Mouse (Mus musculus) right cerebral cortex, postnatal 14 days (tissue): ENCODE measurements at regions not wholly inside any gene's neighbourhood (a gene's known extent, or its start where the extent isn't known, plus 50 kb on each side); places are given as distances from the start of the nearest gene placed in this dataset.
"Not testable (repeated sequence)": the region's sequence is repeated elsewhere in the genome, so short reads cannot be mapped to it uniquely, and the experiment has no call there.

Experiments
- DNase-seq: peaks from one replicate; pipeline ENCODE4 v3.0.0; 2022

DNA sequence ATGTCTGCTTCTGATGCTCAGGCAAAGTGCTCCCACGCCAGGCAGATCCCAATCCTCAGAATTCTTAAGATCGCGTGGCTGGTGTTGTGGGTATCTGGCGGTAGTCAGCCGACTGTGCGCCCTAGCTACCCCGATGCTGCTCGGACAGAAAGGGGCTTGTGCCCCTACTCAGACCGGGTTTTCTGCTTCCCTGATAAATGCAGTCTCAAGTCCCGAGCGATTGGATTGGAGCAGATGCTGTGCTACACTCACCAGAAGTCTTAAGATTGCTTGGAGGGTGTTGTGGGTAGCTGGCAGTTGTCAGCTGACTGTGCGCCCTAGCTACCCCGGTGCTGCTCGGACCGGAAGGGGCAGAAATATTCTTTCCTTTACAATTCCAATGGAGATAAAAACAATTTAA is 99.3 kb downstream of the Gm7489 start:
- not testable (repeated sequence) for DNase-seq

DNA sequence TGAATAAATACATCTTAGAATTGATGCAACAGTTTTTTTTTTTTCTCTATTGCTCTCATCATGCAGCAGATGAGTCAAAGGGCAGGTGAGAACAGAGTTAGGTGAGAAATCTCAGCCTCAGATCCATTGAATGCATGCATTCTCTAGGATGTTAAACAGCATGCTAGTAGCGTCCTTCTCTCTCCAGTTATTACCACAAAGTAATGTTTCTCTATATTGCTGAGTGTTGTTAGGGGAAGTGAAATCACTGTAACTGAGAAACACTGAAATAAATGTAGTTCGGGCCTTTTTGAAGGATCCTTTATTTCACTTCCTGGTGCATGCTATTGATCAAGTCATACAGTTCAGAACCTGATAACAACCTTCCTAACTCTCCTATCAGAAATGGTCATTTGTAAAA is 105.2 kb downstream of the Gm7489 start:
- no peak for DNase-seq

DNA sequence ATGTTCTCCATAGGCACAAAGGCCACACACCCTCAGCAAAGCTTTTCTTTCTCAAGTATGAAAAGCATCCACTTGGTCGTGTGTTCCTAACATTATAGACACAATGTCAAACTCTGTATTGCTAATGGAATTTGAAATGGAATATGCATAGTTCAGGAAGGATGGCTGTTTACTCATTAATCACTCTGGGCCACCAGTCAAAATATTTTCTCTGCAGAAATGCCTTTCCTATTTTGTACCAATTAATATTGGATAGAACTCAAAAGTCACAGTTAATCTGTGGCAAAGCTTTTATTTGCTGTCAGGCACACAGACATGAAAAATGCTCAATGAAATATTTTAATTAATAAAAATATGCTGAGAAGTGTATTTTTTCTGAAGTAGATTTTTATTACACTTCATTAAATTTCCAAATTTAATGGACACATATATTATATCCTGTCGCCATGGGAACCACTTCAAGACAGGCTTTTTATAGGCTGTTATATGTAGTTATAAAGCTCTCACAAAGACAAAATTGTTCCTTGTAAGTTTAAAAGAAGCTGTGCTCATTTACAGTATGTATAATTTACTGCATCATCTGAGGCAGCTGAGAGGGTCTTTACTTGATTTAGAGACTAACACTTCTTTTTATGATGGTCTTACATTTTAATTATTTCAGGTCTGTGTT is 110.6 kb downstream of the Gm7489 start:
- DNase-seq = no peak

DNA sequence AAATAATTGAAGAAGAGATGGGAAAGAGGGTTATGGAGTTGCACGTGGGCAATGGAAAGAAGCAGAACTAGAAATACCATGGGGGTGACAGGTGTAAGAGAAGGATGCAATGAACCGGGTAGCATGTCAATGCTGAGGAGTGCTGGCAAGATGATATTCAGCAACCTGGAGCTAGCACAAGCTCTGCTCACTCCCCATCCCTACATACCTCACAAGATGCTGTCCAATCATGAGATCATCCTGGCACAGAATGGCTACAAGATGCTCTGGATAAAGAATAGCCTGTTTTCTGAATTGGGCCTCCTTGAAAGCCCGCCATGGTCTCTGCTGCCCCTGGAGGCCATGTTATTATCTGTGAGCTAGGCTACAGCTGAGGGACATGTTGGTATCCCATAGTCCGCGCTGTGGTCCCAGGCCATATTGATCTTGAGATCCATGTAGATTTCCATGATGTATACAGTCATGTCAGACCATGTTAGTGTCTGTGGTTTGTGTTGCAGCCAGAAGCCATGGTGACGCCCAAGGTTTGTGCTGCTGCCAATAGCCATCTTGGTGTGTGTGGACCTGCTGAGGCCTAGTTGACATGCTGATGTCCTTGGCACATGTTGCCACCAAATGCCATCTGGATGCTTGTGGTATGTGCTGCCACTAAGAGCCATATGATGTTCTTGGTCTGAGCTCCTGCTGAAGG is 114.0 kb downstream of the Gm7489 start:
- no peak for DNase-seq

DNA sequence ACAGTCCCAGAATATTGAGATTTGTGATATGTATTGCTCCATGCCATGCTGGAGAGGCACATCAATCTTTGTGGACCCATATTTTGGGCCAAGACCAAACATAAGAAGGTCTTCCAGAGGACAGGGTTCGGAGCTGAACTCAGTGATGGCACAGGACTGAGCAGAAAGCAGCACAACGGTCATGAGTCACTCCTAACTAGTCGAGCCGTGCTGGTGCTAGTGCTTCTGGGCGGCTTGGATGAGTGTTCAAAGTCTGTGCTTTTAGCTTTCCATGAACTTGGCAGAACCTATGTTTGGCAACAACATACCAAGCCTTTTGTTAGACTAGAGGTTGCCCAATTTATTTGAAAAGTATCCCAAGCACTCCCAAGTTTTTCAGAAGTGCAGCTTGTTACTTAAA is 149.1 kb downstream of the Gm7489 start:
- no peak for DNase-seq

DNA sequence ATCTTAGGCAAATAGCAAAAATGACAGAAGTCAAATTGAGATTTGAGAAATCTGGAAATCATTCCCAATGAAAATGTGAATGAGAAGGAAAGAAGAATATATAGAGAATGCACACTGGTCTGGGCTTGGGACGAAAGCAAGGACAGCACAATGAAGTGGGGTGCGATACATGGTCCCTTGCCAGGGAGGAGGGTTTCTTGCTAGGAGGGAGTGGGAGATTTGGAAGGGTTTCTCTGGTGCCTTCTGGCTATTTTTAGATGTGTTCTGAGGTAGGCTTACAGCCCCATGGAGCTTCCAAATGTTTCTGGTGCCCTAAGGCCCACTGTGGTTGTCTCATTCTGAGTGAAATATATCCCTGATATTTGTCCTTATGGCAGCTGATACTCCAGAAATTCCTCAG is 166.0 kb downstream of the Gm7489 start:
- DNase-seq = no peak

DNA sequence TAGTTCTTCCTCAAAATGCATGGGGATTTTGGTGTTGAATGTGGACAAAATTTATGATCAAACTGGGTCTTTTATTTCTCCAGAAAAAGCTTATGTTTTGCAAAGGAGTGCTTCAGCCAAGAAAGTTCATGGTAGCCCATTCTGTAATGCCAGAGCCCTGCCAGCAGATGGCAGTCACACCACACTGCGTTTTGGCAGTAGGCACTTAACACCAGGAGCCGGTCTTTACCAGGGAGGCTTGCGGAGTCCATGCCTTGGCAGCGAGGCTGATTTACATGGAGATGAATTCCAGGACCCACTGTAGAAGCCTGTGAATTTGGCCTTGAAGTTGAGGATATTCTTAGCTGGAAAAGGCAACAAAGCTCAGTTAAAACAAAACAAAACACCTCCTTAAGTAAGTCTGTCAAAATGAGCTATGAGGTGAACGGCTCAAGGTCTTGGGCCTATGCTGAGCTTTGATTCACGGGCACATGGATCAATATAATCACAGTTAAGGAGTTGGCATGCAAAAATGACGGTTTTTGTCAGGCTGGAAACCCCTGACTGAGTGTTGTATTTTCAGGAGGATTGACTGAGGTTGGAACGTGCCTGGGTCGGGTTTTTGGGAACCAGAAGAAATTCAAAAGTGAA is 185.4 kb downstream of the Gm7489 start:
- DNase-seq = peak; percentile 69

DNA sequence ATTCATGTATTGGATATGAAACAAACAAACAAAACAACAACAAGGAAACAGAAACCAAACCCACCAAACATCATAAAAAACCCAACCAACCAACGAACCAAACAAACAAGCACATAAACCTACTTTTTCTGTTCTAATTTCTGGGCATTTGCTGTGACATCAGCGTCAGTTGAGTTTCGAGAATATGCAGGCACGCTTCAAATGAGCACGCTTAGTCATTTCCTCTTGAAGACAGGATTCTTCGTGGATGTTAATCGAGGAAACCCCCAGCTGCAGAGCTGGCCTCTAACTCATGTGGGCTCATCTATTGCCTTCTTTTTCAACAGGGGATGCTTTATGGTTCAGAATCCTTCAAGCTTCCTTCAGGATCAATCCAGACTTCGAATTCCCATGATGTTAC is 187.0 kb downstream of the Gm7489 start:
- no peak for DNase-seq

DNA sequence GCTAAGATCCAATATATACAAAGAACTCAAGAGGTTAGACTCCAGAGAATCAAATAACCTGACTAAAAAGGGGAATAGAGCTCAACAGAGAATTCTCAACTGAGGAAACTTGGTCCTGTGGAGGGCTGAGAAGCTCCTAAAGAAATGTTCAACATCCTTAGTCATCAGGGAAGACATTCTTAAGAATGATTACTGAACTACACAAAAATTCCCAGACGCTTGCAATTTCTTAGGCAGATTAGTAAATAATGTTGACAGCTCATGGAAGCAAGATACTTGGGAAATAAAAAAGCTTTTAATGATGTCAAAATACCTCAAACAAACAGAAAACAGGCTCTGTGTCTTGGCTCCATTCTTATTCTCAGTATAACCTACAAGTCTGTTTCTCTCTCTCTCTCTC is 206.6 kb downstream of the Gm7489 start:
- no peak for DNase-seq

DNA sequence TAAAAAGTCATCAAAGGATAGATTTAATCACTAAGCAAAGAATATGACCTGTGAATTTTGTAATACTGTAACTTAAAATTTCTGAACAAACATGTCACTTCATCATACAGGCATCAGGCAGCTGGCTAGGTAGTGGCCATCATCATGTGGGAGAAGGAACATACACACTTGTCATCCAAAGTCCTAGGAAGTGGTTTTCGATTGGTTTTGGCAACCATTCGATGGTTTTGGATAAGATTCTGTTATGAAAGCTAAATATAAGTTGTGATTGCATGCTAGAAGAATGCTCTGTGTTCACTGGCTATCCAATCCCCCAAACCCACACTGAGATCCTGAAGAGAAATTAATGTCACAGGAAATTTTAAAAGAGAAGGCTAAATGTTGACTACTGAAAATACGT is 207.7 kb downstream of the Gm7489 start:
- no peak for DNase-seq

DNA sequence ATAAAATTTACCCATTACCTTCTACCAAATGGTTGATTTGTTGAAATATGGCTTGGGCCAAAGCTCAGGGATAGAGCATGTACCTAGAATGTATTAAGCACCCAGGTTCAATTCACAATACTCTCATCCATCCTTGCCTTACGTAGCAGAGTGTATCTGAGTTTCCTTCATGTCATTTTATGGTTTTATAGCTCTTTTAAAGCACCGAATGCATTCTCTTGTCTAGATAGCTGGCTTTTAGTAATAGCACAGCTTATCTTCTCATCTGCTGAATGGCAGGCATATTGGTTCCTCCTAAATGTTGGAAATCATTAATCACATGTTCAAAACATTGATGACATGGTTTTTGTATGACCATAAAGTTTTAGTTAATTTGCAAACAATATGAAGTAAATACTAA is 212.8 kb downstream of the Gm7489 start:
- DNase-seq = no peak

DNA sequence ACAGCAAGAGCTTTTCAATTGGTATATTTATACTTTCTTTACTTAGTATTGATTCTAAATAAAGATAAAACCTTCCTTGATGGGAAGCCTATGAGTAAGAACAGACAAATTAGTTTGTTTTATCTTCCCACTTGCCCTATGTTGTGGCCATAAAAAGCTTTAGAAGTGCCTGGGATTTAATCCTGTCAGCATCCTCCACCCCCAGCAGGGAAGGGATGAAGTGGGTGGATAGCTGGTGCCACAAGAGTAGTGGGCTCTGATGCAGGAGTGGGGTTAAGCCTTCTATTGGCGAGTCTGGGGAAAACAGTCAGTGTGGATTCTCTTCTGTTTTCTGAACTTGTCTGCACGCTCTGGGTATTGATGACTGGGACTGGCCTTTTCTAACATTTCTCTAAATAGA is 227.7 kb downstream of the Gm7489 start:
- no peak for DNase-seq

DNA sequence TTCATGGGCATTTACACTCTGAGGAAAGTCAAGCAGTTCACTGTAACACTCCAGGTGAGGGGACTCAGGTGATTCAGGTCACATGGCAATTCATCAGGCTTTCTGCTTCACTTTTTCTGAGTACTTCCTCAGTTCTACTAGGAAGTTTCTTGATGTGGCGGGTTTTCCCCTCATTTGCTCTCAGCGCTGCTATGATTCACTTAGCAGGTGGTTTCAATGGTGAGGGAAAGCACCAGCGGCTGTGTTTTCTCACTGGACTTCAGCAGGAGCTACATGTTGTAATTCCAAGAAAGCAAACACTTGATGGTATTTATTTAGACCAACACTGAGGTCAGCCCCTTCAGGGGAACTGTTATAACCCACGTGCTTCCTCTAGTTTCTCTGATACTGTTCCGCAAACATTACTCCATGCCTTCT is 229.4 kb downstream of the Gm7489 start:
- DNase-seq = no peak

DNA sequence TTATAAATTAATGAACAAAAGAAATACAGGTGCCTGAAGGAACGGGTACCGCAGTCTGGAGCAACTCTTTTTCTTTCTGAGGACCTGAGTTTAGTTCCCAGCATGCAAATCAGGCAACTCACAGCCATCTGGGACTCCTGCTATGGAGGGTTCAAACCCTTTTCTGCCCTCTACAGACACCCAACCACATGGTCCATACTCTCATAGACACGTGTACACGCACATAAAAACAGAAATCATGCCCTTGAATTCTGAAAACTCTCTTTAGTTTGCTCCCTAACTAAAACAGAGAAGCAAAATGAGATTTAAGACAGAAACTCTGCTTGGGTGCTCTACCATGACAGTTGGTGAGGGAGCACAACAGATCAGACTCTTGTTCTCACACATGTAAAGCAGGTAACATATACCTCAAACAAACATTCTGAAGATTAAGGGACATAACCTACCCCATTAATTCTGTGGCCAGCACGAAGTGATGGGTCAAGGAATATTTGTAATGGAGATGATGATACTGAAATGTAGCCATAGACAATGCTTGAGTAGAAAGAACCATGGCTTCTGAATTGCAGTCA is 233.3 kb downstream of the Gm7489 start:
- DNase-seq = no peak

DNA sequence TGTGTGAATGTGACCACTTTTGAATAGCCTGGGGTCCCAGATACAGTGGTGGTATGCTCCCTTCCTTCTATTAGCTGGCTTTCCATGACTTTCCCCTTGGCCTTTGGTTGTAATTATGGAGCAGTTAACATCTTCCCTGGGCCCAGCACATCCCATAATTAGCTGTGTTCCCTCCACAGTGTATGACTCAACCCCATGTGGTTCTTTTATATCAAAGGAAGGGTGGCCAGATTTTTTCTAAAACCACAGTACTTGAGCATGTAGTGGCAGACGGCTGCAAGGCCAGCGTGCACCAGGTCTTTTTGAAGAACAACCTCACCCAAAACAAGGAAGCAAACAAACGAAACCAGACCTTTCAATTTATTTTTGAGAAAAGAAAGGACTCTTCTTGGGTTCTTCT is 235.8 kb downstream of the Gm7489 start:
- DNase-seq = no peak

DNA sequence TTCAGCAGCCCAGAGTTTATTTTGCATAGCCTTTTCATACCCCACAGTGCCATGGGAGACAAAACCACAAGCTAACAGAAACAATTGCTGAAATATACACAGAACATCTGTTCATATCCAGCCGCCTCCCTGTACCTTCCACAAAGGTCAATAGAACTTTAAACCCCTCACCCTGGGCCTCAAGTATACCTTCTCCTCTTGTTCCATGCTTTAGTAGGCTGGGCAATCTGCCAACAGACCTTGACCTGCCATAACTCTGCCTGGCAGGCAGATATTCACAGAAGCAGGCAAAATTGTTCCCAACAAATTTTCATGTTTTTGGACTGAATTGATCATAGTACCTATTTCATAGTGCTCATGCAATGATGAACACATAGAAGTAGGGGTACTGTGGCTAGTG is 279.6 kb downstream of the Gm7489 start:
- DNase-seq = no peak

DNA sequence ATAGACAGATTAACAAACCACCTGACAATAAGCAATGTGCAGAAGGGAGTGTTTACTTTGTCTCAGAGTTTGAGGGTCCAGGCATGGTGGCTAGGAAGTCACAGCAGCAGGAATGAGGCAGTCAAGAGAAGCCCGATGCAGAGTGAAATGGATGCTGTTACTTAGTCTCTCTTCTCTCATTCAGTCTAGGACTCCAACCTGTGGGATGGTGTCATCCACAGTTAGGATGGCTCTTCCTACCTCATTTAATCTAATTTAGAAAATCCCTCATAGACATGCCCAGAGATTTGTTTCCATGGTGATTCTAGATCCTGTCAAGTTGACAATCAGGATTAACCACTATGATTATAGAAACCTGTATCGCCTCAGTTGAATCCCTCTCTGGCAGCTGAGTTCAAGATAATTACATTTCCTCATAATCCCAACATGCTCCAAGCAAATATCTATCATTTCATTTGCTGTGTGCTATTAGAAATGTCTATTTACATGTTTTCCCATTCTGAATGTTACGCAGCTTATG is 283.2 kb downstream of the Gm7489 start:
- DNase-seq = no peak

DNA sequence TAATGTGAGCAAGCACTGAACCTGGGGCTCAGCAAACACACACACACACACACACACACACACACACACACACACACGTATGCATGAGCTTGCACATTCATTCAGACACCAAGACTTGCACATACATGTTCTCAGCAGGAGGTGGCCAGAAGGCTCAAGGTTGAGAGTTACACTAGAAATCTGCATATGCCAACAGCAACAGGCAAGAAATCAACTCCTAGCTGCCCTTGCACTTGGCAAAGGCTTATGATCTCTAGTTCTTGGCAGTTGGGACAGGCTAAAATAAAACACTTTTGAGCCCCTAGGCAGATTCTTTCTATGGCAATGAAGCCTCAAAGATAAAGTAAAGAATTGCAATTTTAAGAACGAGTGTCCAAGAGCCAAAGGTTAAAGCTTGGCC is 292.5 kb downstream of the Gm7489 start:
- no peak for DNase-seq

DNA sequence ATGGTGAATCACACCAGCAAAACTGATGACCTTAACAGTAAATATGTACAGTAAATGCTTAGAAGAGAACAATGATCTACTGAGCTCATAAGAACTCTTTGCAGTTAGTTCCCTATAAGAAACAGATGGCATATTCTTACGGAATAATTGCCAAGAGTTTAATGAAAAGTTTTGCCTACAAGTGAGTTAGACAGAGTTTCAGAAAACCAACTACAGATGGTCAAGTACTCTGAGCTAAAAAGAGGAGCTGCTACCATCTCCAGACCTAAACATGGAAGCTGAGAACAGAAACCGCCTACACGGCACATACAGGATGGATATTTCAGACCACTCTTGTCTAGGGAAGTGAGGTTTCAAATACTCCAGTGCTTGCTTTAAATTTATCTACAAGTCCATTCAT is 293.1 kb downstream of the Gm7489 start:
- DNase-seq = no peak
